Mouse (Mus musculus) embryonic facial prominence, embryonic 11.5 days (tissue): Measurements from ENCODE around the gene Psmg3. TPM values are rescaled to one million over a fixed set of nuclear protein-coding genes. Genes with fewer than 3 reads are reported as not detected.
A peak's percentile ranks its signal among the peaks of the same experiment; 100 is the strongest.

ENCODE experiments used
- ATAC-seq: fragments of 200-750 bp; cut with Nextera tagmentation; replicated peaks from 2 replicates; pipeline ENCODE4 v1.8.0; 2017; ENCODE audit warnings: low read depth; ENCODE audit not compliant: insufficient number of reproducible peaks, low FRiP score, low TSS enrichment
- DNase-seq: peaks from one replicate; pipeline ENCODE4 v3.0.0-alpha.2; 2015; ENCODE audit warnings: low spot score
- H3K27ac ChIP-seq: fragments of 300-500 bp; sonication (generic); replicated peaks from 2 replicates; pipeline ENCODE4 v1.5.1; 2014; ENCODE audit warnings: mild to moderate bottlenecking, low read depth, low read length, control low read depth
- H3K27me3 ChIP-seq: fragments of 300-500 bp; sonication (generic); 2 replicates; pipeline ENCODE4 v1.6.1; 2014; ENCODE audit warnings: mild to moderate bottlenecking, low read length, moderate library complexity, mixed read lengths; ENCODE audit not compliant: control insufficient read depth, insufficient read depth
- H3K36me3 ChIP-seq: fragments of 300-500 bp; sonication (generic); replicated peaks from 2 replicates; pipeline ENCODE4 v1.6.1; 2014; ENCODE audit warnings: low read depth, mild to moderate bottlenecking, low read length, moderate library complexity, mixed read lengths; ENCODE audit not compliant: control insufficient read depth, insufficient read depth
- H3K4me1 ChIP-seq: fragments of 300-500 bp; sonication (generic); 2 replicates; pipeline ENCODE4 v1.6.1; 2014; ENCODE audit warnings: low read length, mixed read lengths; ENCODE audit not compliant: control insufficient read depth, insufficient read depth
- H3K4me2 ChIP-seq: fragments of 300-500 bp; sonication (generic); 2 replicates; pipeline ENCODE4 v1.6.1; 2014; ENCODE audit warnings: low read depth, mild to moderate bottlenecking, control low read depth, low read length, moderate library complexity
- H3K4me3 ChIP-seq: fragments of 300-500 bp; sonication (generic); 2 replicates; pipeline ENCODE4 v1.5.1; 2014; ENCODE audit warnings: low read depth, low read length, control low read depth
- H3K9ac ChIP-seq: fragments of 300-500 bp; sonication (generic); replicated peaks from 2 replicates; pipeline ENCODE4 v1.6.1; 2014; ENCODE audit warnings: mild to moderate bottlenecking, control low read depth, low read length
- H3K9me3 ChIP-seq: fragments of 300-500 bp; sonication (generic); replicated peaks from 2 replicates; pipeline ENCODE4 v1.6.1; 2016; ENCODE audit warnings: mild to moderate bottlenecking, low read length, inconsistent platforms, mixed read lengths; ENCODE audit not compliant: control insufficient read depth
- WGBS: fragments of 180-500 bp; shearing (Covaris S2); extraction: QIAGEN DNeasy Blood & Tissue Kit; methylation state at CpG from one replicate; pipeline ENCODE4 v1.1.7; 2014; 5-methylcytosine and 5-hydroxymethylcytosine counted together
- polyA plus RNA-seq: library from polyadenylated mRNA; unstranded; fragments of >200 nt; fragmentation: Nextera tagmentation; extraction: Ambion mirVana; gene quantifications from 2 replicates; pipeline ENCODE4 v1.2.1, GENCODE M21; 2014

Psmg3 gene
- 67.8 and 73.9 TPM in 2 replicates for polyA plus RNA-seq

DNA sequence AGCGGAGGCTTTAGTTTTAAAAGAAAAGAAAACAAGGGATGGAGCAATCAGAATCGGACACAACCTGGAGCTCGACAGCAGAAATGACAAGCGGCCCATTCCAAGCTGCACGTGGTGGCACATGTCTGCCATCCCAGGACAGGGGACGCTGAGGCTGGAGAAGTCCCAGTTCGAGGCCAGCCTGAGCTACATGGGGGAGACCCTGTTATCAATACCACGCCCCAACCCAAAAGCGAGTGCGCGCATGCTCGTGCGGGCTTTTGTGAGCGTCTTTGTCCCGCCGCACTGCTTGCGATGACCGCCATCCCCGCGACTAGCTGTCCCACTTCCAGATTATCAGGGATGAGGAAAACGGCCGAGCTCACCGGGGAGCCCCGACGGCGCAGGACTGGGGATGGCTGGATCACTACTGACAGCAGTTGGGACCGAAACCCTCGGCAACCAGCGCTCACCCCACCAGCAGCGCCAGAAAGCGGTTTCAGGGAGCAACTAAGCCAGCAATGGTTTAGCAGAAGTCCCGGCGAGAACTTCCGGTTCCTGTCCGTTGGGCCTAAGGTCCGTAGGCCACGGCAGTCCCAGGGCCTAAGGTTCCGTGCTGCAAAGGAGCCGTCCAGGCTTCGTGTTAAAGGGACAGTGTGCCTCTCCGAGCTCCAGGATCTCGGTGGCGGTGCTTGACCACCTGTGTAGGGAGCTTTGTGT is at the start of gene Psmg3, which contains the start of gene Gm26938:
TSS of gene Psmg3 (minus strand) at position 529 of the 699 bp plus-strand sequence.
TSS of gene Gm26938 (minus strand) at position 51 of the 699 bp plus-strand sequence.
- Histone ChIP-seq H3K27ac (peak within 1 kb of the TSS; percentile 28), H3K4me1 (no peaks in the 10 kb centered on the region; the same call in 1 of the 2 replicates), H3K27me3 (no peaks in the 10 kb centered on the region), H3K36me3 (no peaks in the 10 kb centered on the region), H3K9me3 (no peaks in the 10 kb centered on the region), H3K4me3 (peak within 1 kb of the TSS; percentile 74), H3K9ac (peak within 1 kb of the TSS; percentile 85), H3K4me2 (peak within 1 kb of the TSS; percentile 86)
- peak; percentile 68 for ATAC-seq
- under 1% methylated on average over 43 of the region's 43 CpGs for WGBS
- peak; percentile 90 for DNase-seq

DNA sequence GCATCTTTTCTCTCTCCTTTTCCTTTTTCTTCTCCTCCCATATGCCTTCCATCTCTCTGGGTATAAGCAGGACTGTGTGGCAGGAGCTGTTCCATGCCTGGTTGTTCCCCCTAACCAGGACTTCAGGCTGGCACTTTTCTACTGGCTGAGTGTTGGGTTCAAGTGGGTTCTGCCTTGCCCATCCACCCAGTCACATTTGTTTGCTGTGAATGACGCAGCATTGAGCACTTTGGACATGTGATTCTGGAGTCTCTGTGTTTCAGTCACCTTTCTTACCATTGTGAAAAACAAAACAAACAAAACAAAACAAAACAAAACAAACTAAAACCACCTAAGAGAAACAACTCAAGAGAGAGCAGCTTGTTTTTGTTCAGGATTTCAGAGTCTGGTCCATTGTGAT is 44.8 kb upstream of the Psmg3 start:
- Histone ChIP-seq H3K36me3 (no peaks in the 10 kb centered on the region), H3K4me2 (no peak overlapping the region), H3K9me3 (no peaks in the 10 kb centered on the region), H3K4me1 (no peaks in the 10 kb centered on the region), H3K9ac (no peak overlapping the region), H3K27ac (no peak overlapping the region), H3K27me3 (no peaks in the 10 kb centered on the region), H3K4me3 (no peak overlapping the region)
- 92% methylated on average over 1 of the region's 1 CpGs for WGBS
- no peak for DNase-seq
- ATAC-seq: no peak

DNA sequence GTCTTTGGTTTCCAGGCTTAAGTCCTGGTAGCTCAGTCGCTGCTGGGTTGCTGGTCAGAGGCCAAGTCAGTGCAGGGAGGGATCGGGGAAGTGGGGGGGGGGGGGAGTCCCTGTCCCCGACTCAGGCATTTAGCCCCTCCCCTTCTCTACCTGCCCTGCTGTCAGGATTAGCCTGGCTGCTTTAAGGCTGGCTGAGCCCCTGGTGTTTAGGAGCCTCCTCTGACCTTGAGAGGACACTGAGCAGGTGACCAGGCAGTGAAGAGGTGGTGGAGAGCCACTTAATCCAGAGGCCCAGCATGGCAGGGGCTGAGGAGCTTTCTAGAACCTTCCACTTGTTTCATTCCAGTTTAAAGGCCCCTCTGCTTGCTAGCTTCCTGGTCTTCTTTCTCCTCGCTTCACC is 44.2 kb upstream of the Psmg3 start:
- no peak for DNase-seq
- 21% methylated on average over 4 of the region's 4 CpGs for WGBS
- H3K4me2 ChIP-seq: no peak overlapping the region

DNA sequence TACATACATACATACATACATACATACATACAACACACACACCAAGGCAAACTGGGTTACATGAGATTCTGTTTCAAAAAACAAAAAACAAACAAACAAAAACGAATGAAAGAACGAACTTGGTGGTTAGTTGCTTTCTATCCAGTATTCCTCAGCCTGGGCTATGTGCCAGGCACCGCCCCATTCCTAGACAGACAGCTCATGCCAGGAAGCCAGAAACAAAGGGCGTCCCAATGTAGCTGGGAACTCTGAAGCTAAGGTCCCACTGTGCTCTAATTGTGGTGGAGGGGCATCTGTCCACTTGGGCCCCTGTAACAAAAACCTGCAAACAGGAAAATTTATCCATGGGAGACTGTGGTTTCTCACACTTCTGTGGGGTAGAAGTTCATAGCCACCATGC is 36.1 kb upstream of the Psmg3 start:
- Histone ChIP-seq H3K27me3 (no peaks in the 10 kb centered on the region), H3K4me2 (no peak overlapping the region), H3K9ac (no peak overlapping the region), H3K36me3 (no peaks in the 10 kb centered on the region), H3K4me1 (no peaks in the 10 kb centered on the region), H3K27ac (no peak overlapping the region), H3K4me3 (no peak overlapping the region), H3K9me3 (no peaks in the 10 kb centered on the region)
- DNase-seq (no peak), ATAC-seq (no peak)
- 73% methylated on average over 4 of the region's 4 CpGs for whole genome bisulfite sequencing

More for the DNA sequence above, 44.2 kb upstream of the Psmg3 start:
- ATAC-seq: no peak
- H3K4me1 ChIP-seq: no peaks in the 10 kb centered on the region
- H3K36me3 ChIP-seq: no peaks in the 10 kb centered on the region
- no peak overlapping the region for H3K27ac ChIP-seq
- no peak overlapping the region for H3K9ac ChIP-seq
- H3K27me3 ChIP-seq: no peaks in the 10 kb centered on the region
- no peaks in the 10 kb centered on the region for H3K9me3 ChIP-seq
- no peak overlapping the region for H3K4me3 ChIP-seq

DNA sequence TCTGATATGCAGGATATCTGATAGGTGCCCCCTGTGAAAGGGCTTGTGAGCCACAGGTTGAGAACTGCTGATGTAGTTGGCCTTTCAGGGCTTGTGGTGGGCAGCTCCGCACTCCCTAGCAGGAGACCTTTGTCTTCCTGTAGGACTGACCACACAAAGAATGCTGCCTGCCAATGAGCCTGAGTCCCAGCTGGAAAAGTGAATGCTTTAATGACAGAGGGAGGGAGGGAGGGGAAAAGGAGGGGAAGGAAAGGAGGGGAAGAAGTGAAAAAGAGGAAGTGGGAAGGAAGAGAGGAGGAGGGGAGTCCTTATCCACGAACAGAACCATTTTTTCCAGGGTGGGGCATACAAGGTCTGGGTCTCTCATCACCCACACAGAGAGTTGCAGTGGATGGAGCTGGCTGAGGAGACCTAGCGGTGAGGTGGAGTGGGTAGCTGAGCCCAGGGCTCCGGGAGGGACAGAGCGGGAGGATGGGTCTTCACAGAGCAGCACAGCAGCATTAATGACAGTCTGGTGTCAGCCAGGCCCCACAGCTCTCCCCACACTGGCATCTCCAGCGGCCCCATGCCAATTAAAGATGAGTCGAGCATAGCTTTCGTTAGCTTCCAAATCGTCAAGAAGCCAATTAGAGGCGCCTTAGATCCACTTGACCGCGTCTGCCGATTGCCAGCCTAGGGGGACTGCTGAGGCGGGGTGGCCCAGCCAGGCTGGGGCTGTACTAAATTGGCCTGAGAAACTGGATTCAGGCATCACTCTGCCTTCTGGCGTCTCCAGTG is 33.8 kb upstream of the Psmg3 start:
- Histone ChIP-seq H3K27me3 (no peaks in the 10 kb centered on the region), H3K9me3 (no peaks in the 10 kb centered on the region), H3K9ac (no peak overlapping the region), H3K27ac (no peak overlapping the region), H3K4me2 (no peak overlapping the region), H3K4me3 (no peak overlapping the region), H3K36me3 (no peaks in the 10 kb centered on the region), H3K4me1 (no peaks in the 10 kb centered on the region)
- no peak for DNase-seq
- 25% methylated on average over 15 of the region's 15 CpGs for WGBS
- ATAC-seq: peak; percentile 72

DNA sequence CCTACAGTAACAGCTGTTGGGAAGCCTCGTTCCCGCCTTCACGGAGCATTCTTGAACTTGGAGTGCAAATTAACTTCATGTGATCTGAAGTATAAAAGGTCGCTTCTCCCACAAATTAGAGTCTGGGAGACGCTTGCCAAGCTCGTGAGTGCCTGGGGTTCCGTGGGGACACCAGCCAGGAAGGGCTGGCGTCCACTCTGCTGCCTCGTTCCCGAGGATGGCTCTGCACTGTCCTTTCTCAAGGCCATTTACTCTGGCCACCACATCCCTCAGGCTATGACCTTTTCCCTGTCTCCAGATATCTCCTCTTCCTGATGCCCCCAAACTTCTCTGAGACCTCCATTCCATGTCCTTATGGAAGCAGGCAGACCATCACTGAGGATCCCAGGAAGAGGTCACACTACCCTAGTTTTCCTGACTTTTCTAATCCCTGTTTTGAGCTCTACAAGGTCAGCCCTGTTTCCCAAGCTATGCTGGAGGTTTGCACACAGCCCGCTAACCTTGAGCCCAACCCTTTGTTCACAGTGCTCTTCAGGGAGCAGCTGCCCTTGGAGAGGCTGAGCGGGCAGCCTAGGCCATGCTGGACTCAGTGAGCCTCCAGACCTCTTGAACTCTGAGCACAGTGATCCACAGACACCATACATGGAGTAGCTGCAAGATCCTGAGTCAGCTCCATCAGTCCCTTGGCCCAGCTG is 23.1 kb upstream of the Psmg3 start:
- no peak overlapping the region for H3K4me3 ChIP-seq
- H3K4me1 ChIP-seq: no peaks in the 10 kb centered on the region
- DNase-seq (no peak), ATAC-seq (no peak)
- no peak overlapping the region for H3K27ac ChIP-seq
- no peaks in the 10 kb centered on the region for H3K27me3 ChIP-seq
- no peaks in the 10 kb centered on the region for H3K36me3 ChIP-seq
- no peak overlapping the region for H3K9ac ChIP-seq
- no peaks in the 10 kb centered on the region for H3K9me3 ChIP-seq
- WGBS: 80% methylated on average over 12 of the region's 12 CpGs
- no peak overlapping the region for H3K4me2 ChIP-seq

DNA sequence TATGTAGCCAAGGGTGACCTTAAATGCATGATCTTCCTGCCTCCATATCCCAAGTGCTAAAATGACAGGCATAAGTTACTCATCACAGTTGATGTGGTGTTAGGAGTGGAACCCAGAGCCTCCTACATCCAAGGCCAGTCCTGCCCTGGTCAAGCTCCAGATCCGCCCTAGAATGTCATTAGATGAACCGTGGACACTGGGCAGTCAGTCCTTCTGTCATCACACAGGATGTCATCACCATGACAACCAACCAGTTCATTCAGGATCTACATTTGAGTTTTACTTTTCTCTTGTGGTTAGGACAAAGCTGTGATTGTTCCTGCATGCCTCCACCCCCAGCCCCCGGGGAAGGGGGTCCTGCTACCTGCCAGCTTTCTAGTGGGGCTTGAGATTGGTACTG is 12.5 kb upstream of the Psmg3 start:
- no peak for ATAC-seq
- H3K4me3 ChIP-seq: no peak overlapping the region
- no peak overlapping the region for H3K27ac ChIP-seq
- H3K9me3 ChIP-seq: no peaks in the 10 kb centered on the region
- H3K9ac ChIP-seq: no peak overlapping the region
- no peaks in the 10 kb centered on the region for H3K36me3 ChIP-seq
- no peaks in the 10 kb centered on the region for H3K27me3 ChIP-seq
- no peaks in the 10 kb centered on the region for H3K4me1 ChIP-seq
- WGBS: 18% methylated on average over 3 of the region's 3 CpGs
- H3K4me2 ChIP-seq: no peak overlapping the region
- no peak for DNase-seq
